Mouse (Mus musculus) forebrain, embryonic 11.5 days (tissue): ENCODE results near the gene Phyhd1. TPM values are rescaled to one million over a fixed set of nuclear protein-coding genes. Genes with fewer than 3 reads are reported as not detected.

Source experiments
- ATAC-seq: fragments of 200-750 bp; cut with Nextera tagmentation; replicated peaks from 2 replicates; pipeline ENCODE4 v1.8.0; 2017; ENCODE audit warnings: moderate TSS enrichment; ENCODE audit not compliant: low FRiP score
- DNase-seq: peaks from one replicate; pipeline ENCODE4 v3.0.0-alpha.2; 2017; ENCODE audit warnings: low spot score
- H3K27ac ChIP-seq: fragments of 300-500 bp; sonication (generic); 2 replicates; pipeline ENCODE4 v1.5.1; 2014; ENCODE audit warnings: low read depth, low read length
- H3K27me3 ChIP-seq: fragments of 300-500 bp; sonication (generic); 2 replicates; pipeline ENCODE4 v1.6.1; 2014; ENCODE audit warnings: mild to moderate bottlenecking, low read length, mixed read lengths; ENCODE audit not compliant: control insufficient read depth, insufficient read depth
- H3K36me3 ChIP-seq: fragments of 300-500 bp; sonication (generic); 2 replicates; pipeline ENCODE4 v1.6.1; 2014; ENCODE audit warnings: mild to moderate bottlenecking, low read length, moderate library complexity, mixed read lengths; ENCODE audit not compliant: control insufficient read depth, insufficient read depth
- H3K4me1 ChIP-seq: fragments of 300-500 bp; sonication (generic); replicated peaks from 2 replicates; pipeline ENCODE4 v1.6.1; 2014; ENCODE audit warnings: low read length, mixed read lengths; ENCODE audit not compliant: control insufficient read depth, insufficient read depth
- H3K4me2 ChIP-seq: fragments of 300-500 bp; sonication (generic); 2 replicates; pipeline ENCODE4 v1.6.1; 2014; ENCODE audit warnings: low read depth, mild to moderate bottlenecking, low read length, moderate library complexity, mixed read lengths; ENCODE audit not compliant: severe bottlenecking
- H3K4me3 ChIP-seq: fragments of 300-500 bp; sonication (generic); 2 replicates; pipeline ENCODE4 v1.5.1; 2014; ENCODE audit warnings: low read depth, low read length
- H3K9ac ChIP-seq: fragments of 300-500 bp; sonication (generic); 2 replicates; pipeline ENCODE4 v1.6.1; 2014; ENCODE audit warnings: low read length
- H3K9me3 ChIP-seq: fragments of 300-500 bp; sonication (generic); 2 replicates; pipeline ENCODE4 v1.6.1; 2016; ENCODE audit warnings: low read length, mixed read lengths; ENCODE audit not compliant: control insufficient read depth
- WGBS: fragments of 180-500 bp; shearing (Covaris S2); extraction: QIAGEN DNeasy Blood & Tissue Kit; methylation state at CpG from one replicate; pipeline ENCODE4 v1.1.7; 2014; 5-methylcytosine and 5-hydroxymethylcytosine counted together
- polyA plus RNA-seq: library from polyadenylated mRNA; unstranded; fragments of >200 nt; fragmentation: Nextera tagmentation; extraction: Ambion mirVana; gene quantifications from 2 replicates; pipeline ENCODE4 v1.2.1, GENCODE M21; 2014

Phyhd1 gene
- polyA plus RNA-seq, 1 experiment from 2014 or later, result 3.9 TPM

DNA sequence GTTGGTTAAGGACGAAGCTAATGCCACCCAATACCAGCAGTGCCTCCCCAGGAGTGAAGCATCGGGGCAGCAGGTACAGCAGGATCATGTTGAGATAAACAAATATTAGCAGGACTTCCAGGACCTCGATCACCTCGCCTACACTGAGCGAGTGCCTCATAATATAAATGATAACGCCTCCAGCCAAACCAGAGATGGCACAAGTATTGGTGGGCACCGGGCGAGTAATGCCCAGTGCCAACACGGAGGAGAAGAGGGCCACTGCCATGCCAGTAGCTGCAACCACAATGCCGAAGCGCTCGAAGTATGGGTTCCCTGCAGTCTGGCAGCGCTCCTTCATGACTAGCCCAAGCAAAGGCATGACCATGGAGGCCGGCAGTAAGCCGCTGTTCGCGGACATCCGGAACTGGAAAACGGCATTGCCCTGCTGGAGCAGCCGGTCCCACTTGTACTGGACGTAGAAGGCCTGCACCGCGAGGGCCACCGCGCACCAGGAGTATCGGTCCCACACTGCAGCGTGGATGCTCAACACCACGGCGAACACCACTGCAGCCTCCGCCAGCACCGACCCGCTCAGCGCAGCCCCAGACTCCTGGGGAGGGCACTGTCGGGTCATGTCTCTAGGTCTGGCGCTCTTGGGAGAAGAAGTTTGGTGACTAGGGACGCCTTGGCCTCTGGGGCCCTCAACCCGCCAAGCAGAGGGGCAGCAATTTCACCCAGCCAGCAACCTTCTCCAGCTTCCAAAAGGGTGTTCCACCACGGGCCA is 19.6 kb downstream of the Phyhd1 start:
- Histone ChIP-seq H3K9me3 (no peaks in the 10 kb centered on the region), H3K27ac (no peak overlapping the region), H3K27me3 (no peaks in the 10 kb centered on the region), H3K9ac (peak overlapping the region; percentile 96), H3K4me2 (peak overlapping the region; percentile 95), H3K4me1 (peaks cover 4% of the 10 kb centered on the region; the same call in 1 of the 2 replicates), H3K36me3 (no peaks in the 10 kb centered on the region; the same call in 1 of the 2 replicates), H3K4me3 (peak overlapping the region; percentile 99)
- ATAC-seq (peak; percentile 42), DNase-seq (no peak)
- WGBS, result 17% methylated on average over 38 of the region's 38 CpGs

DNA sequence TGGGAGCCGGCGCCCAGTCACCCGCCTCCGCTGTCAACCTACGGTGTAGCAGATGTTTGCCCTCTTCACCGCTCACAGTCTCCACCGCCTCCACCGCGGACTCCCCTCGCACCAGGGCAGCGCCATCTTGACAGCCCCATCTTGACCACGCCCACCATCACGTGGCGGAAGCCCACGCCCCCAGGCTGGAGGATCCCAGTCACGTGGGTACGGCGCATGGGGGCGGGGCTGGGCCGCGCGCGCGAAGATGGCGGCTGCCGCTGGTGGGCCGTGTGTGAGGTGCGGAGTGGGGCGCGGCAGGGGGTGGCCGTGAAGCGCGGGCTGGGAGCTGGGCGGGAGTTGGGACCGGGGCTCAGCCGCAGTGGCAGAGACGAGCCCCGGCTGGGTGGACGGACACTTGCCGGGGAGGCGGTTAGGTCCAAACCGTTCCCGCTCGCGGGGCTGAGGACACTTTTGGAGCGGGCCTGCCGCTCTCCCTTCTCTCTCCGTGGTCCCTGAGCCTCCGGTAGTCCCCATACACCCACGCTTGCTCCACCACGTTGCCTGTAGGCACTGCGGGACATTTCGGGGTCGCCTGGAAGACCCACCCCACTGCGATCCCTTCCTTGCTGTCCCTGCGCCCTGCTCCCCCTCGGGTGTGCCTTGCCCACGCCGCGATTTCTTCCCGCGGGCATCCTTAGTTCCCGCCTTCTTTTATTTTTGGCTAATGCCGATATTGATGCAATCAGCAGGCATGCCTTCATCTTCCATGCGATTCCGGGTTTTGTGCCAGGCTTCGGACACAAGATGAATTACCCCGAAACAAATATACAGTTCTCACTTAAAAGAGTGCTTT is 20.4 kb downstream of the Phyhd1 start, which contains the start of the genes Dolk and Nup188:
TSS of gene Dolk (minus strand) at position 143 of the 835 bp plus-strand sequence.
TSS of gene Nup188 (plus strand) at position 206 of the 835 bp plus-strand sequence.
- Histone ChIP-seq H3K27ac (peak within 1 kb of the TSS; percentile 46; the same call in 1 of the 2 replicates), H3K36me3 (no peaks in the 10 kb centered on the region; the same call in 1 of the 2 replicates), H3K4me3 (peak within 1 kb of the TSS; percentile 99), H3K4me1 (peaks cover 4% of the 10 kb centered on the region; the same call in 1 of the 2 replicates), H3K9me3 (no peaks in the 10 kb centered on the region), H3K27me3 (no peaks in the 10 kb centered on the region), H3K4me2 (peak within 1 kb of the TSS; percentile 95), H3K9ac (peak within 1 kb of the TSS; percentile 96)
- ATAC-seq, result peak; percentile 93
- WGBS, result under 1% methylated on average over 60 of the region's 68 CpGs
- DNase-seq, result peak; percentile 99

DNA sequence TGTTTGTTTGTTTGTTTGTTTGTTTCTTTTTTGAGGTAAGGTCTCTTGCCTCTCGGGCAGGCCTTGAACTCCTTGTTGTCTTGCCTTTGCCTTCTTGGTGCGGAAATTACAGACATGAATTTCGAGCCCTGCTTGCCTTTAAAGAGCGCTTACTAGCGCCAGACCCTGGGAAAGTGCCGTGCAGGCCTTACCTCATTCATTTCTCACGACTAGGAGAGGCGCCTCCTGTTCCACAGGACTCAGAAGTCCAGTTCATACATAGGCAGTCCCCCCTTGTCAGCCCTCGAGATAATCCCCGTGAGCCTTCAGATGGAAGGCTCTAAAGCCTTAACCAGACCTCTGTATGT is 21.0 kb downstream of the Phyhd1 start:
- no peak; the same call in 1 of the 2 replicates for ATAC-seq
- Histone ChIP-seq H3K9ac (peak overlapping the region; percentile 96), H3K36me3 (no peaks in the 10 kb centered on the region; the same call in 1 of the 2 replicates), H3K4me3 (peak overlapping the region; percentile 99), H3K9me3 (no peaks in the 10 kb centered on the region), H3K4me1 (peaks cover 4% of the 10 kb centered on the region; the same call in 1 of the 2 replicates), H3K27me3 (no peaks in the 10 kb centered on the region), H3K27ac (no peak overlapping the region), H3K4me2 (peak overlapping the region; percentile 95)
- DNase-seq, result no peak
- 0% methylated on average over 10 of the region's 10 CpGs for WGBS

DNA sequence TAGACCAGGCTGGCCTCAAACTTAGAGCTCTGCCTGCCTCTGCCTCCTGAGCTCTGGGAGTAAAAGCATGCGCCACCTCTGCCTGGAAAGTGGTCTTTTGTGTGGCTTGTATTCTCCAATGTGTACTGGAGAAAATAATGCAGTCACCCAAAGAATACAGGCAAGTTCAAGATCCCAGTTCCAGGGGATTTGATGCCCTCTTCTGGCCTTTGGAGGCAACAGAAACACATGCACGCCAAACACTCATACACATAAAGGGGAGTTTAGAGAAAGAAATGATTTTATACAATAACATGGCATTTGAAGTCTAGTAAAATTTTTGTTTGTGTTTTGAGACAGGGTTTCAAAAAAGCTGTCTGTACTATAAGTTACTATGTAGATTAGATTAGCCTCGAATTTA is 33.5 kb downstream of the Phyhd1 start:
- no peak for ATAC-seq
- H3K4me2 ChIP-seq, result no peak overlapping the region

DNA sequence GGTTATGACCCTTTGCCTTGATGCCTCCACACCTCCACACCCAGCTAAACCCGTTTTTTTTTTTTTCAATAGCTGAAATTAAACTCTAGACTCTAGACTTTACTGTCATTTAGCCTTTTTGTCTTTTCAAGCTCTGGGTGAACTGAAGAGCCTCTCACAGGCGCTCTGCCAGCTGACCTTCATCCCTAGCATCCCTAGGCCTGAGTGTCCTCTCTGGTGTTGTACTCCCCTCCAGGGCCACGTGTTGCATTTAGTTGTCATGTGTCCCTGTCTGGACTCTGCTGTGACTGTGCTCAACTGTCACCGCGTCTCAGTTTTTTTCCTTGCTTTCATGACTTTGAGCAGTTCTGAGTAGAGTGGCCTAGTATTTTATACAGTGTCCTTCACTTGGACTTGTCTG is 34.0 kb downstream of the Phyhd1 start:
- H3K4me3 ChIP-seq, result no peak overlapping the region
- no peak overlapping the region for H3K4me2 ChIP-seq
- no peaks in the 10 kb centered on the region for H3K4me1 ChIP-seq
- peaks cover 22% of the 10 kb centered on the region for H3K36me3 ChIP-seq
- 88% methylated on average over 5 of the region's 5 CpGs for WGBS
- no peaks in the 10 kb centered on the region for H3K27me3 ChIP-seq
- DNase-seq (no peak), ATAC-seq (no peak)
- no peaks in the 10 kb centered on the region for H3K9me3 ChIP-seq
- H3K9ac ChIP-seq, result no peak overlapping the region
- no peak overlapping the region for H3K27ac ChIP-seq

More for the DNA sequence above, 33.5 kb downstream of the Phyhd1 start:
- Histone ChIP-seq H3K4me3 (no peak overlapping the region), H3K4me1 (no peaks in the 10 kb centered on the region), H3K36me3 (peaks cover 18% of the 10 kb centered on the region), H3K27me3 (no peaks in the 10 kb centered on the region), H3K9me3 (no peaks in the 10 kb centered on the region), H3K9ac (no peak overlapping the region), H3K27ac (no peak overlapping the region)
- DNase-seq, result no peak
- 75% methylated on average over 3 of the region's 3 CpGs for WGBS

DNA sequence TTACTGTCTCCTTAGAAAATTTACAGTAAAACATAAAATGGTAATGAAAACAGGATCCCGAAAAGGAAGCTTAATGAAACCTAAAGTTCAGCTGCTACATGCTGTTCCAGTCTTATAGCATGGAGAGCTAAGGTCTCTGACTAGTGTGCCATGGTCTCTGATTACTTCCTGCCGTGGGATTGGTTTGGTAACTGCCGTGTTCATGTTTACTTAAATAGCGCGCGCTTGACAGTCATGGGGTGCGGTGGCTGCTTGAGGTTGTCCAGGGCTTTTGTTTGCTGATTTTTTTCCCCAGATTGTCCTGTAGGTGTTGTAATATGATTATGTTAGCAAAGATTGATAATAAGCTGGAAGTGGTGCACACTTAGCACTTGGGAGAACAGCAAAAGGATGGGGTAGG is 40.1 kb downstream of the Phyhd1 start:
- Histone ChIP-seq H3K4me1 (no peaks in the 10 kb centered on the region), H3K36me3 (peaks cover 31% of the 10 kb centered on the region), H3K4me2 (no peak overlapping the region), H3K27me3 (no peaks in the 10 kb centered on the region), H3K27ac (no peak overlapping the region), H3K4me3 (no peak overlapping the region), H3K9me3 (no peaks in the 10 kb centered on the region), H3K9ac (no peak overlapping the region)
- ATAC-seq (no peak), DNase-seq (no peak)
- WGBS, result 97% methylated on average over 7 of the region's 7 CpGs

DNA sequence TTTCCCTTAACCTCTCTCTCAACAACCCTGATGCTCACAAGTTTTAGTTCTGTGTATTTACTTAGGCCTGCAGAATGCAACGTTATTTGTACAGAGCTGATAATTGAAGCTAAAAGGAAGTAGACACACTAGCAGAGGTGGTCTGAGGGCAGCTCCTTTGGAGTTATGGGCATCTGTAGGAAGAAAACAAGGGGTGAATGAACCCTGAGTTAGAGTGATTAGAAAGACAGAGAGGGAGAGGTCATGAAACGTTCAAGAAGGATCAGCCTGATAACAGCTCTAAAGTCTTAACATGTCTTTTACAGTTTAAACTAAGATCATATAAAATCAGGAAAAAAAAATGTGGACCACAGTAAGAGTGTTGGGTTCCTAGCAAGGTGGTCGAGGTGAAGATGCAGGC is 43.3 kb downstream of the Phyhd1 start:
- no peak overlapping the region for H3K4me2 ChIP-seq
- DNase-seq (no peak), ATAC-seq (no peak)
- H3K9ac ChIP-seq, result no peak overlapping the region
- H3K9me3 ChIP-seq, result no peaks in the 10 kb centered on the region
- 95% methylated on average over 3 of the region's 3 CpGs for WGBS
- no peak overlapping the region for H3K4me3 ChIP-seq
- H3K4me1 ChIP-seq, result no peaks in the 10 kb centered on the region
- peaks cover 30% of the 10 kb centered on the region for H3K36me3 ChIP-seq
- H3K27me3 ChIP-seq, result no peaks in the 10 kb centered on the region
- H3K27ac ChIP-seq, result no peak overlapping the region

DNA sequence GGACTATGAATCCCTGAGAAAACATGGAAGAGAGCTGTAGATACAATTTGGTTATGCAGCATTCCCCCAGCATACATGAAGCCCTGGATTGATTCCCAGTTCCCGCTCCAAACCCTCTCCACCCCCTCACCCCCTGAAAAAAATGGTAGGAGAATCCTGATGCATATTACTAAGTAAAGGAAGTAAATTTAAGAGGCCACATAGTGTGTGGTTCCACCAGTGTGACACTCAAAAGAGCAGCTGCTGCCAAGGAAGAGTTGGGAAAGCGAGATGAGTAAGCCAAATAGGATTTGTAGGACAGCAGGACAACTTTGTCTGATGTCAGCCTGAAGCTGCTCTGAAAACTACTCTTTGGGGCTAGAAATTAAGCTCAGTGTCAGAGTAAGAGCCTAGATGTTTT is 45.5 kb downstream of the Phyhd1 start:
- DNase-seq (no peak), ATAC-seq (no peak)
- no peaks in the 10 kb centered on the region for H3K27me3 ChIP-seq
- H3K27ac ChIP-seq, result no peak overlapping the region
- H3K4me3 ChIP-seq, result no peak overlapping the region
- no peaks in the 10 kb centered on the region for H3K9me3 ChIP-seq
- H3K36me3 ChIP-seq, result peaks cover 26% of the 10 kb centered on the region
- WGBS, result 95% methylated on average over 2 of the region's 2 CpGs
- H3K9ac ChIP-seq, result no peak overlapping the region
- no peaks in the 10 kb centered on the region for H3K4me1 ChIP-seq
- no peak overlapping the region for H3K4me2 ChIP-seq
